16 mouse cellular contexts compared by ENCODE assay signal in the genomic region with DNA sequence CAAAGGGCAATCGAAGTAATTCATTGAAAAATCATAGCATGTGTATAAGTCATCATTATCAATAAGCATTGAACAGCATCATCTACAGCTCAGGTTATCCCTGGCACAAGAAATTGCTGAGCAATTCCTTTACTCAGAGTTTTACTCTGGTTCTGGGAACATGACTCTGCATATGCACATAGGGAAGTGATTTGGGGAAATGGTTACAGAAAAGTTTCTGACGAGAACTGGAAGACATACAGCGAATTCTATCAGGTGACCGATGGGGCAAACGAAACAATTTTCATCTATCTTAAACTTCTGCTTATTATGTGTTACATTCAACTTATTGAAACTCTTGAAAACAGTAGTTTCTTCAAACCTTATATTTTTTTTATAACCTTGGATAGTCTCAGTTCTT.
"Had no signal": no experiment of that assay in that cellular context is flagged by ENCODE, and none has a peak within 500 bp of the region (broad histone marks: within the 10 kb centered on the region; RNA-seq: fewer than 3 reads in every experiment).

No protein-coding gene starts in this region.

- H3K27ac ChIP-seq: lung, embryonic 15.5 days; macrophage; midbrain, embryonic 13.5 days; midbrain, embryonic 15.5 days; neural tube, embryonic 12.5 days; stomach, embryonic 15.5 days; stomach, postnatal 0 days had no signal

- ATAC-seq: liver, postnatal 0 days; lung, postnatal 0 days; midbrain, embryonic 13.5 days; midbrain, embryonic 15.5 days had no signal

- DNase-seq: liver, postnatal 0 days; lung, adult 2 months; lung, postnatal 14 days; lung, postnatal 36 days; right cerebral cortex, postnatal 14 days; thymus, adult 2 months; thymus, postnatal 25 days had no signal

- H3K4me1 ChIP-seq: lung, embryonic 15.5 days; megakaryocyte, embryonic 14.5 days; midbrain, embryonic 13.5 days; midbrain, embryonic 15.5 days; neural tube, embryonic 12.5 days; stomach, embryonic 15.5 days had no signal

- H3K4me3 ChIP-seq: lung, embryonic 15.5 days; megakaryocyte, embryonic 14.5 days; midbrain, embryonic 13.5 days; midbrain, embryonic 15.5 days; neural tube, embryonic 12.5 days; stomach, embryonic 15.5 days had no signal
